Mouse (Mus musculus) kidney, postnatal 0 days (tissue): ENCODE data around the gene Ube2o. TPM values are rescaled to one million over a fixed set of nuclear protein-coding genes. Genes with fewer than 3 reads are reported as not detected.

Source experiments
- ATAC-seq: fragments of 200-750 bp; cut with Nextera tagmentation; replicated peaks from 2 replicates; pipeline ENCODE4 v1.8.0; 2017; ENCODE audit warnings: low read depth, moderate number of reproducible peaks, moderate TSS enrichment, moderate library complexity; ENCODE audit not compliant: low FRiP score
- DNase-seq: peaks from one replicate; pipeline ENCODE4 v3.0.0-alpha.2; 2016; ENCODE audit warnings: low spot score
- H3K27ac ChIP-seq: fragments of 300-500 bp; sonication (generic); 2 replicates; pipeline ENCODE4 v1.5.1; 2014; ENCODE audit warnings: mild to moderate bottlenecking
- H3K27me3 ChIP-seq: fragments of 300-500 bp; sonication (generic); 2 replicates; pipeline ENCODE4 v1.6.1; 2014; ENCODE audit warnings: low read length, mixed read lengths; ENCODE audit not compliant: insufficient read depth
- H3K36me3 ChIP-seq: fragments of 300-500 bp; sonication (generic); 2 replicates; pipeline ENCODE4 v1.6.1; 2014; ENCODE audit warnings: low read length, mixed read lengths; ENCODE audit not compliant: insufficient read depth
- H3K4me1 ChIP-seq: fragments of 300-500 bp; sonication (generic); replicated peaks from 2 replicates; pipeline ENCODE4 v1.6.1; 2014; ENCODE audit warnings: antibody characterized with exemption, low read length, mixed read lengths; ENCODE audit not compliant: insufficient read depth
- H3K4me2 ChIP-seq: fragments of 300-500 bp; sonication (generic); 2 replicates; pipeline ENCODE4 v1.6.1; 2014; ENCODE audit warnings: mild to moderate bottlenecking, low read length, moderate library complexity, mixed read lengths
- H3K4me3 ChIP-seq: fragments of 300-500 bp; sonication (generic); replicated peaks from 2 replicates; pipeline ENCODE4 v1.5.1; 2014; ENCODE audit warnings: low read depth, low read length
- H3K9ac ChIP-seq: fragments of 300-500 bp; sonication (generic); 2 replicates; pipeline ENCODE4 v1.6.1; 2014; ENCODE audit warnings: low read depth, low read length
- H3K9me3 ChIP-seq: fragments of 300-500 bp; sonication (generic); replicated peaks from 2 replicates; pipeline ENCODE4 v1.6.1; 2016; ENCODE audit warnings: low read length, inconsistent platforms, mixed read lengths
- CTCF ChIP-seq: IDR thresholded peaks from 2 replicates; pipeline ENCODE4 v1.5.1; 2016; ENCODE audit warnings: antibody characterized with exemption, low read depth, mild to moderate bottlenecking, moderate library complexity
- WGBS: fragments of 180-500 bp; shearing (Covaris S2); extraction: QIAGEN DNeasy Blood & Tissue Kit; methylation state at CpG from one replicate; pipeline ENCODE4 v1.1.7; 2014; 5-methylcytosine and 5-hydroxymethylcytosine counted together
- polyA plus RNA-seq: library from polyadenylated mRNA; unstranded; fragments of >200 nt; fragmentation: Nextera tagmentation; extraction: Ambion mirVana; gene quantifications from 2 replicates; pipeline ENCODE4 v1.2.1, GENCODE M21; 2015

The Ube2o gene
- polyA plus RNA-seq, 1 experiment from 2014 or later, result 8.9 TPM

GRCm38 (mm10) chr11:116512987-116513386, 68.3 kb downstream of the Ube2o start:
- H3K9ac ChIP-seq, result no peak overlapping the region
- no peak overlapping the region for H3K27ac ChIP-seq
- H3K4me3 ChIP-seq, result no peak overlapping the region
- no peaks in the 10 kb centered on the region for H3K27me3 ChIP-seq
- DNase-seq (no peak), ATAC-seq (no peak)
- no peak for TF ChIP-seq CTCF
- no peaks in the 10 kb centered on the region for H3K9me3 ChIP-seq
- no peaks in the 10 kb centered on the region for H3K36me3 ChIP-seq
- 86% methylated on average over 6 of the region's 6 CpGs for WGBS
- no peaks in the 10 kb centered on the region; the same call in 1 of the 2 replicates for H3K4me1 ChIP-seq
- H3K4me2 ChIP-seq, result no peak overlapping the region

DNA sequence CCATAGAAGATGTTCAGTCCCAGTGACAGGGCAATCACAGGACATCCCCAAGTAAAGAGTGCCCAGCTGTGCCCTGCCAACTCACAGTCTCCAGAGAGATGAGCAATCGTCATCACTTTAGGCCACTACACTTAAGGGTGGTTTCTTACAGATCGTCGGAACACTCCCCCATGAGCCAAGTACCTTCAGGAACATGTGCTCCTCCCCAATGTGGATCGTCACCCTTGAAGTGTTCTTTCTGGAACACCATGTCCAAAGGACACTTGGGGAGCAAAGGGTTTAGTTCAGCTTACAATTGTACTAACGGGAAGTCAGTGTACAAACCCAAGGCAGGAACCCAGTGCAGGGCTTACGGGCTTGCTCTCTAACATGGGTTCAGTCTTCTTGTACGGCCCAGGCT, 69.1 kb downstream of the Ube2o start:
- H3K4me2 ChIP-seq, result no peak overlapping the region
- DNase-seq (no peak), ATAC-seq (no peak)
- no peak overlapping the region for H3K9ac ChIP-seq
- H3K36me3 ChIP-seq, result no peaks in the 10 kb centered on the region
- no peaks in the 10 kb centered on the region for H3K4me1 ChIP-seq
- no peak for TF ChIP-seq CTCF
- H3K27ac ChIP-seq, result no peak overlapping the region
- no peak overlapping the region for H3K4me3 ChIP-seq
- 93% methylated on average over 7 of the region's 7 CpGs for WGBS
- no peaks in the 10 kb centered on the region for H3K27me3 ChIP-seq
- H3K9me3 ChIP-seq, result no peaks in the 10 kb centered on the region

DNA sequence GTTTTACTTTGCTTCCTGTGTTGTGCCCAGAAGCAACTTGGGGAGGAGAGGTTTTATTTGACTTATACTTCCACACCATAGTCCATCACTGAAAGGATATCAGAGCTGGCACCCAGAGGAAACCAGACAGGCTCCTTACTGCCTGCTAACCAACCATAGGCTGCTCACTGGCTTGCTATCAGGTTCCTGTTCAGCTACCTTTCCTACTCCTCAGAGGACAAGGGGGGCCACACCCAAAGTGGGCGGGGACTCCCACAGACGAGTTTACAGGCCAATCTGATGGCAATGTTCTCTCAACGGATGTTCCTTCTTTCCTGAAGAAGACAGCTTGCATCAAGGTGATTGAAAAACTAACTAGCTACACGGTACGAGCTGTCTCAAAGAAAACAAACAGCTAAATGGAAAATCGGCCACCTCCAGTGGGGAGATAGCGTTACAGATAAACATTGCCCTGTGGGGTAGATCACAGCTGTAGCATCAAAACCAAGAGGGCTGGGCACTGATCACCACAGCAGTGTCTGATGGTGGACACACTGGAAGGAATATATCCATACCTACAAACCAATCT, 69.9 kb downstream of the Ube2o start:
- 49% methylated on average over 7 of the region's 7 CpGs for WGBS
- ATAC-seq, result no peak

GRCm38 (mm10) chr11:116508689-116509088, 72.6 kb downstream of the Ube2o start:
- no peak overlapping the region for H3K4me2 ChIP-seq
- ATAC-seq, result no peak
- H3K27ac ChIP-seq, result no peak overlapping the region
- 26% methylated on average over 2 of the region's 2 CpGs for WGBS
- H3K9ac ChIP-seq, result no peak overlapping the region
- no peak for DNase-seq
- H3K36me3 ChIP-seq, result no peaks in the 10 kb centered on the region
- H3K4me1 ChIP-seq, result no peaks in the 10 kb centered on the region
- no peak overlapping the region for H3K4me3 ChIP-seq
- H3K9me3 ChIP-seq, result no peaks in the 10 kb centered on the region
- TF ChIP-seq CTCF, result no peak
- no peaks in the 10 kb centered on the region for H3K27me3 ChIP-seq

More for the DNA sequence above, 69.9 kb downstream of the Ube2o start:
- H3K4me3 ChIP-seq, result no peak overlapping the region
- no peak overlapping the region for H3K4me2 ChIP-seq
- no peaks in the 10 kb centered on the region for H3K36me3 ChIP-seq
- H3K4me1 ChIP-seq, result no peaks in the 10 kb centered on the region
- no peak overlapping the region for H3K9ac ChIP-seq
- no peaks in the 10 kb centered on the region for H3K9me3 ChIP-seq
- no peaks in the 10 kb centered on the region for H3K27me3 ChIP-seq
- DNase-seq, result no peak
- H3K27ac ChIP-seq, result no peak overlapping the region
- no peak for TF ChIP-seq CTCF

GRCm38 (mm10) chr11:116506151-116506875, 74.9 kb downstream of the Ube2o start:
- H3K27me3 ChIP-seq, result no peaks in the 10 kb centered on the region
- WGBS, result 71% methylated on average over 17 of the region's 17 CpGs
- ATAC-seq (no peak), DNase-seq (no peak)
- no peaks in the 10 kb centered on the region for H3K9me3 ChIP-seq
- H3K36me3 ChIP-seq, result no peaks in the 10 kb centered on the region
- no peaks in the 10 kb centered on the region for H3K4me1 ChIP-seq
- TF ChIP-seq CTCF, result no peak
- no peak overlapping the region for H3K4me3 ChIP-seq
- no peak overlapping the region for H3K4me2 ChIP-seq
- H3K9ac ChIP-seq, result no peak overlapping the region
- no peak overlapping the region for H3K27ac ChIP-seq

DNA sequence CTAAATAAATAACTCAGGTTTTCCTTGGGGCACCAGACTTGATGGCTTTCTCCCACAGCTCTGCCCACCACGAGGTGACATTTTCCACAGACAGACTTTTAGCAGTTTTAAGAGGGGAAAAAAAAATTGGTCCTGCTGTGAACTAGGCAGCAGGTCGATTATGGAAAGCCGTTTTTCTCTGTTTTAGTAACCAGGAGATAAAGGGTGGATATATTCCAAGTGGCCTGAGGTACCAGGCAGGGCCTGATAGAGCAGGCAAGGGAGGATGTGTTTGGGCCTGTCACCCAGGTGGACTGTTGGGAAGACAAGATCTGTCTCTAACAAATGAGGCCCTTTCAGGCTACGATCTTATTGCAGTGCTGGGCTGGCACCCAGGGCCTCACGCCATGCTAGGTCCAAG, 75.7 kb downstream of the Ube2o start:
- no peak for TF ChIP-seq CTCF
- ATAC-seq, result no peak
- DNase-seq, result no peak
- Histone ChIP-seq H3K27me3 (no peaks in the 10 kb centered on the region), H3K9me3 (no peaks in the 10 kb centered on the region), H3K36me3 (no peaks in the 10 kb centered on the region), H3K9ac (no peak overlapping the region), H3K4me2 (no peak overlapping the region), H3K4me3 (no peak overlapping the region), H3K4me1 (no peaks in the 10 kb centered on the region), H3K27ac (no peak overlapping the region)
- WGBS, result 67% methylated on average over 5 of the region's 5 CpGs

DNA sequence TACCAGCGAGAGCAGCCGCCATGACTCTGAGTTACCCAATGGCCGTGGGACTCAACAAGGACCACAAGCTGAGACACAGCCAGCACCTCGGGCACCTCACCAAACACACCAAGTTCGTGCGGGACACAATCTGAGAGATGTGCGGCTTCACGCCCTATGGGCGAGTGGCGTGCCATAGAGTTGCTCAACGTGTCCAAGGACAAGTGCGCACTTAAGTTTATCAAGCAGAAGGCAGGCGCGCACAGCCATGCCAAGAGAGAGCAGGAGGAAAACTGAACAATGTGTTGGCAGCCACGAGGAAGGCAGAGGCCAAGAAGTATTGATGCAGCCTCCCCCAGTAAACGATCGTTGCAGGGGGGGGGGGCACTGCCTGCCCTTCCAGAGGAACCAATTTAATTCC, 76.7 kb downstream of the Ube2o start:
- 86% methylated on average over 17 of the region's 17 CpGs for WGBS

More for the DNA sequence above, 76.7 kb downstream of the Ube2o start:
- H3K9me3 ChIP-seq, result no peaks in the 10 kb centered on the region
- H3K4me3 ChIP-seq, result no peak overlapping the region
- no peak overlapping the region for H3K9ac ChIP-seq
- H3K27me3 ChIP-seq, result no peaks in the 10 kb centered on the region
- ATAC-seq, result no peak
- no peak overlapping the region for H3K4me2 ChIP-seq
- no peak for DNase-seq
- H3K4me1 ChIP-seq, result no peaks in the 10 kb centered on the region
- H3K27ac ChIP-seq, result no peak overlapping the region
- H3K36me3 ChIP-seq, result no peaks in the 10 kb centered on the region
- TF ChIP-seq CTCF, result no peak
